Mouse (Mus musculus) stomach, embryonic 15.5 days (tissue): ENCODE data around the gene Pigp. TPM values are rescaled to one million over a fixed set of nuclear protein-coding genes. Genes with fewer than 3 reads are reported as not detected.

Experiments
- ATAC-seq: fragments of 200-750 bp; cut with Nextera tagmentation; 2 replicates; pipeline ENCODE4 v1.8.0; 2017; ENCODE audit warnings: low read depth, moderate number of reproducible peaks, moderate TSS enrichment; ENCODE audit not compliant: insufficient read depth, low FRiP score
- H3K27ac ChIP-seq: fragments of 300-500 bp; sonication (generic); 2 replicates; pipeline ENCODE4 v1.5.1; 2015; ENCODE audit warnings: mild to moderate bottlenecking, inconsistent platforms
- H3K27me3 ChIP-seq: fragments of 300-500 bp; sonication (generic); replicated peaks from 2 replicates; pipeline ENCODE4 v1.6.1; 2015; ENCODE audit warnings: inconsistent platforms
- H3K36me3 ChIP-seq: fragments of 300-500 bp; sonication (generic); 2 replicates; pipeline ENCODE4 v1.6.1; 2015; ENCODE audit warnings: inconsistent platforms
- H3K4me1 ChIP-seq: fragments of 300-500 bp; sonication (generic); 2 replicates; pipeline ENCODE4 v1.6.1; 2015; ENCODE audit warnings: inconsistent platforms
- H3K4me2 ChIP-seq: fragments of 300-500 bp; sonication (generic); 2 replicates; pipeline ENCODE4 v1.6.1; 2015; ENCODE audit warnings: mild to moderate bottlenecking, inconsistent platforms
- H3K4me3 ChIP-seq: fragments of 300-500 bp; sonication (generic); replicated peaks from 2 replicates; pipeline ENCODE4 v1.5.1; 2015; ENCODE audit warnings: inconsistent platforms
- H3K9ac ChIP-seq: fragments of 300-500 bp; sonication (generic); 2 replicates; pipeline ENCODE4 v1.6.1; 2015; ENCODE audit warnings: inconsistent platforms
- H3K9me3 ChIP-seq: fragments of 300-500 bp; sonication (generic); 2 replicates; pipeline ENCODE4 v1.6.1; 2016; ENCODE audit warnings: inconsistent platforms
- WGBS: fragments of 180-500 bp; shearing (Covaris S2); methylation state at CpG from one replicate; pipeline ENCODE4 v1.1.7; 2015; 5-methylcytosine and 5-hydroxymethylcytosine counted together
- polyA plus RNA-seq: library from polyadenylated mRNA; unstranded; fragments of >200 nt; fragmentation: Nextera tagmentation; extraction: Ambion mirVana; gene quantifications from 2 replicates; pipeline ENCODE4 v1.2.1, GENCODE M21; 2015

Gene Pigp
- polyA plus RNA-seq, 1 experiment from 2014 or later: 121 TPM

DNA sequence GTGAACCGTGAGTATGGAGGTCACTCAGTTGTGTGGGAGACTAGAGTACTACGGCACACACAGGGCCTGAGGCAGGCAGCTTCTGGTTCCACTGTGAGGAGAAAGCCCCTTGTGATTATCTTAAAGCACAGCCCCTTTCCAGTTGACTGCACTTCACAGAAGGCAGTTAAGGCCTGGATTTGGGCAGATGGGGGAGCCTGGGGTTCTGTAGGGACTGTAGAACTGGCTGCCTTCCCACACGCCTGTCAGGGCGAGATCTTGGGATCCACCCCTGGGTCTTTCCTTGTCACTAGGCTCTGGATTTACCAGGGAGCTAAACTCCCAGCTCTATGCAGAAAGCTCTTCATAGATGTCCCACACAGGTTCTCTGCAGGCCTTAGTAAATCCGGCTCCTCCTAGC is 41.2 kb downstream of the Pigp start:
- no peak for ATAC-seq
- WGBS: 84% methylated on average over 5 of the region's 5 CpGs
- no peaks in the 10 kb centered on the region for H3K36me3 ChIP-seq
- no peaks in the 10 kb centered on the region for H3K27me3 ChIP-seq
- no peaks in the 10 kb centered on the region for H3K9me3 ChIP-seq
- H3K4me2 ChIP-seq: no peak overlapping the region
- peaks cover 3% of the 10 kb centered on the region; the same call in 1 of the 2 replicates for H3K4me1 ChIP-seq
- H3K4me3 ChIP-seq: no peak overlapping the region
- H3K27ac ChIP-seq: no peak overlapping the region
- no peak overlapping the region for H3K9ac ChIP-seq

DNA sequence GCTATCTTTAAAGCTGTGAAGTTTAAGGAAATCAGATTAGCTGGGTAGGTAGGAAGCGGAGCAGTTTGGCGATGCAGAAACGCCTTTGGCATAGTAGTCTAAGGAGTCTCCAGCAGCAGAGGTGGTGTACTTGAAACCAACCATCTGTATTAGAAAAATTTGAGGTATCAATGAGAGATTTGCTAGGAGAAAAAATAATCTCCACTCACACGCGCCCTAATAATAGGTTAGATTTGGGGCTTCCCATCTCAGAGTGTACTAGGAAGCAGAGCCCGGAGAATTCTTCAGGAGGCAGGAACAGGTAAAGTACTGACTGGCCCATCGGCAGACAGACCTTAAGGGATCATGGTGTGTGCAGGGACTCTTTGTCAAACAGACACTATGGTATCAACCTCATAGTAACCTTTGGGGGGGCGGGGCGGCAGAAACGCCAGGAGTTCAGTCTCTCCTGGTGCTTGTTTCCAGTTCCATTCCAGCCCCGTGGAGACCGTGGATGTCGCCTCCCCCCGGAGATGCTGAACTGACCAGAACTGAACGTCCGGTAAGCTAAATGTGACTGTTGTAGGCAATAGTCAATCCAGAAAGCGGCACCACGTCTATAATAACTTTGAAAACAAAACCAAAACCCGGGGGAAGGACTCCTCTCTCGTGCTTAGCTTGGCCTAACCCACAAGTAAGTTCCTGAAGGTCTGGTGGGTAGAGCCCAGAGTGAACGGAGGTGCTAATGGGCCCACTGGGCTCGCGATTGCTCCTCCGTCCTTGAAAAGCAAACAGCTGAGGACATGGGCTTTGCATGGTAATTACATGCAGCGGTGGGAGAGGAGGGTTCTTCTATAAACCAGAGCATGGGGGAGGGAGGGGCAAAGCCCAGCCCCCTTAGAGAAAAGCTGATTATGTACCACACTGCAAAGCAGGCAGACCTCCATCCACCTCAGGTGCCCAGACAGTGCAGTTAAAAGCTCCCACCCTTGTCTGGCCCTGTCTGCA is 42.5 kb downstream of the Pigp start:
- Histone ChIP-seq H3K9ac (0 out of 2 replicates have a peak overlapping the region, but pooled peaks have one; percentile 44), H3K4me2 (peak overlapping the region; percentile 95), H3K9me3 (no peaks in the 10 kb centered on the region), H3K4me3 (peak overlapping the region; percentile 57), H3K27me3 (no peaks in the 10 kb centered on the region), H3K36me3 (no peaks in the 10 kb centered on the region), H3K27ac (no peak overlapping the region), H3K4me1 (peaks cover 3% of the 10 kb centered on the region; the same call in 1 of the 2 replicates)
- ATAC-seq: no peak
- WGBS: 19% methylated on average over 25 of the region's 25 CpGs

GRCm38 (mm10) chr16:94327781-94328711 is 43.6 kb downstream of the Pigp start, which contains the start of gene Ripply3:
Gene Ripply3 (plus strand): TSS chr16:94328420.
- 2% methylated on average over 59 of the region's 63 CpGs for WGBS
- Histone ChIP-seq H3K9ac (peak within 1 kb of the TSS; percentile 44), H3K4me3 (peak within 1 kb of the TSS; percentile 57), H3K27me3 (no peaks in the 10 kb centered on the region), H3K9me3 (no peaks in the 10 kb centered on the region), H3K27ac (no peak within 1 kb of the TSS), H3K4me2 (peak within 1 kb of the TSS; percentile 95), H3K4me1 (peaks cover 3% of the 10 kb centered on the region; the same call in 1 of the 2 replicates), H3K36me3 (no peaks in the 10 kb centered on the region)
- peak; percentile 59; the same call in 1 of the 2 replicates for ATAC-seq

DNA sequence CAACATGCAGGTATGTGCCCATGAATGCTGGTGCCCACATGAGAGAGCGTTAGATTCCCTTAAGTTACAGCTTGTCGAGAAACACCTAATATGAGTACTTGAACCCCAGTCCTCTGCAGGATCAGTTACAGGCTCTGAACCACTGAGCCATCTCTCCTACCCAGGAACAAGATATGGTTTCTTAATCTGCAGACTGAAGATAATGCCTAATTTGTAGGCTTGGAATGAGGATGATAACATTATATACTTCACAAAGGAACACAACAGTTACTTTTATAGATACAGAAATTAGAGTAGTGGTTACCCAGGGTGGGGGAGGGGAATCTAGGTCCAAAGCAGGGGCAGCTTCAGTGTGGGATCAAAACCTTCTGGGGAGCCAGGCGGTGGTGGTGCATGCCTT is 45.6 kb downstream of the Pigp start:
- Histone ChIP-seq H3K4me1 (peaks cover 3% of the 10 kb centered on the region; the same call in 1 of the 2 replicates), H3K4me2 (no peak overlapping the region), H3K36me3 (no peaks in the 10 kb centered on the region), H3K27ac (no peak overlapping the region), H3K27me3 (no peaks in the 10 kb centered on the region), H3K9me3 (no peaks in the 10 kb centered on the region), H3K9ac (no peak overlapping the region), H3K4me3 (no peak overlapping the region)
- no peak for ATAC-seq
- WGBS: 84% methylated on average over 3 of the region's 3 CpGs

- H3K4me3 ChIP-seq: no peak overlapping the region
- ATAC-seq: no peak
- H3K27ac ChIP-seq: no peak overlapping the region
- peaks cover 3% of the 10 kb centered on the region; the same call in 1 of the 2 replicates for H3K4me1 ChIP-seq
- no peaks in the 10 kb centered on the region for H3K9me3 ChIP-seq
- H3K9ac ChIP-seq: no peak overlapping the region
- WGBS: 55% methylated on average over 5 of the region's 5 CpGs
- no peak overlapping the region for H3K4me2 ChIP-seq
- no peaks in the 10 kb centered on the region for H3K27me3 ChIP-seq
- H3K36me3 ChIP-seq: no peaks in the 10 kb centered on the region
These were observed 48.0 kb downstream of the Pigp start for GRCm38 (mm10) chr16:94323681-94324080.

DNA sequence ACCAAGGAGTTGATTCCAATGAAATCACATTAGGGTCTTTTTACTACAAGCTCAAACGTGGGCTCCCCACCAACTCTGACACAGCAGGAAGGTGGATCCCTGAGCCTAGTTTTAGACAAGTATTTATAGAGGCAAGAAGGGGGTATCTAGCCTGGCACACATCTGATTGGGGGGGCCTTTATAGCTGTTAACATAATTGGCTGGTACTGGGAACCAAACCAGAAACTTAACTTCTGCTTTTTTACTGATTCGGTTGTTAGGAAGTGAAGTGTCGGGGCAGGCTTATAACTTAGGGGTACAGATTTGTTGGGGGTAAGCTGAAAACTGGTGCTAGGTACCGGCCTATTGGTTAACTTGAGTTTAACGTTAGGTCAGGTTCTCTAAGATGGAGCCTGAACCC is 51.4 kb downstream of the Pigp start:
- Histone ChIP-seq H3K4me3 (no peak overlapping the region), H3K4me1 (no peaks in the 10 kb centered on the region), H3K4me2 (no peak overlapping the region), H3K9me3 (no peaks in the 10 kb centered on the region), H3K27me3 (no peaks in the 10 kb centered on the region), H3K9ac (no peak overlapping the region), H3K36me3 (no peaks in the 10 kb centered on the region), H3K27ac (no peak overlapping the region)
- 85% methylated on average over 5 of the region's 5 CpGs for WGBS
- no peak for ATAC-seq

GRCm38 (mm10) chr16:94317752-94318151 is 53.9 kb downstream of the Pigp start:
- 66% methylated on average over 5 of the region's 5 CpGs for WGBS
- Histone ChIP-seq H3K4me2 (no peak overlapping the region), H3K9me3 (no peaks in the 10 kb centered on the region), H3K9ac (no peak overlapping the region), H3K27me3 (no peaks in the 10 kb centered on the region), H3K4me3 (no peak overlapping the region), H3K36me3 (no peaks in the 10 kb centered on the region), H3K27ac (no peak overlapping the region), H3K4me1 (peaks cover 6% of the 10 kb centered on the region; the same call in 1 of the 2 replicates)
- no peak for ATAC-seq

GRCm38 (mm10) chr16:94315215-94315614 is 56.4 kb downstream of the Pigp start:
- peaks cover 10% of the 10 kb centered on the region for H3K4me1 ChIP-seq
- ATAC-seq: no peak
- H3K27me3 ChIP-seq: no peaks in the 10 kb centered on the region
- no peaks in the 10 kb centered on the region for H3K36me3 ChIP-seq
- no peaks in the 10 kb centered on the region for H3K9me3 ChIP-seq
- no peak overlapping the region for H3K4me3 ChIP-seq
- no peak overlapping the region for H3K4me2 ChIP-seq
- no peak overlapping the region for H3K9ac ChIP-seq
- WGBS: 35% methylated on average over 1 of the region's 1 CpGs
- H3K27ac ChIP-seq: no peak overlapping the region

- Histone ChIP-seq H3K9me3 (no peaks in the 10 kb centered on the region), H3K4me2 (no peak overlapping the region), H3K27me3 (no peaks in the 10 kb centered on the region), H3K36me3 (no peaks in the 10 kb centered on the region), H3K9ac (no peak overlapping the region), H3K4me1 (peaks cover 10% of the 10 kb centered on the region), H3K4me3 (no peak overlapping the region), H3K27ac (no peak overlapping the region)
- 90% methylated on average over 5 of the region's 5 CpGs for WGBS
- no peak for ATAC-seq
These were observed 57.0 kb downstream of the Pigp start for GRCm38 (mm10) chr16:94314626-94315025.

DNA sequence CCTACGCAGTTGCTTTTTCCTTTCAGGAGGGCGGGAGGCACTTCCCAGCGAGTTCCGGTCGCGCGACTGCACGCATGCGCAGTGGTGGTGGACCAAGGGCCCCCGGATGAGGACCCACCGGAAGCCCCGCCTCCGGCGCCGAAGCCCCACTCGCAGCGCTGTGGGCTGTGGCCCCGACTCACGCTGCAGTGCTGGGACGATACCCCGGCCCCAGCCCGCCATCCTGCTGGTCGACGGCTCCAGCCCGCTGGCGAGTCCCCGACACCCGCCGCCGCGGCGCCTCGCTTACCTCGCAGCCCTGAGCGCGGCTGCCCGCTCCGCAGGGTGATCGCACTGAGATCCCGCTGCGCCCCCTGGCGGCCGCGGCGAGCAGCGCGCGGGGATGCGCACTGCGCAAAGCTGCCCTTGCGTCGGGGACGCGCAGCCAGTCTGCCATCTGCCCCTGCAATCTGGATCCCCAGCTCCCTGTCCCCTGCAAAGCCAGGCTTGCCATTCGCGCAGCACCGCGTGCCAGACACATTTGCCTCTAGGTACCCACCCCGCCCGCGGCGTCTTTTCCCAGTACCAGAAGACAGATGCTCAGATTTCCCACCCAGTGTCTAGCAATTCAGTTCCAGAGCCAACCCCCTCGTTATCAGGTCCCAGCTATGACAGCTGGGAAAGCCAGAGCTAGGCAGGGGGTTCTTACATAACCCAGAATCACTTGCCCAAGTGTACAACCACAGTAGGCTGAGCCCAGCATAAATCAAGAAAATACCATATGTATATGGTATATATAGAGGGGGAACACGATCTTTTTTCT is 58.2 kb downstream of the Pigp start, which contains the start of gene Hlcs:
Gene Hlcs (minus strand): TSS at position 343 of the 802 bp plus-strand sequence.
- Histone ChIP-seq H3K4me2 (peak within 1 kb of the TSS; percentile 90), H3K27ac (peak within 1 kb of the TSS; percentile 100), H3K4me1 (peaks cover 10% of the 10 kb centered on the region), H3K9ac (peak within 1 kb of the TSS; percentile 98), H3K9me3 (no peaks in the 10 kb centered on the region), H3K27me3 (no peaks in the 10 kb centered on the region), H3K36me3 (no peaks in the 10 kb centered on the region), H3K4me3 (peak within 1 kb of the TSS; percentile 75)
- 1% methylated on average over 63 of the region's 64 CpGs for WGBS
- ATAC-seq: peak; percentile 89
